Mouse (Mus musculus) bone marrow macrophage, adult 2 months (primary cell): ENCODE data around the gene Ssh1.

ENCODE experiments used
- CTCF ChIP-seq: IDR thresholded peaks from 2 replicates; pipeline ENCODE4 v1.5.1; 2012; ENCODE audit warnings: low read depth, mild to moderate bottlenecking, low read length, moderate library complexity
- POLR2A ChIP-seq: IDR thresholded peaks from 2 replicates; pipeline ENCODE4 v1.6.1; 2012; ENCODE audit warnings: mild to moderate bottlenecking, low read depth, low read length, borderline replicate concordance

GRCm38 (mm10) chr5:113965659-113966185 lies 28.0 kb downstream of the Ssh1 start:
- TF ChIP-seq CTCF, result no peak
- no peak for TF ChIP-seq POLR2A
